In the genomic region with DNA sequence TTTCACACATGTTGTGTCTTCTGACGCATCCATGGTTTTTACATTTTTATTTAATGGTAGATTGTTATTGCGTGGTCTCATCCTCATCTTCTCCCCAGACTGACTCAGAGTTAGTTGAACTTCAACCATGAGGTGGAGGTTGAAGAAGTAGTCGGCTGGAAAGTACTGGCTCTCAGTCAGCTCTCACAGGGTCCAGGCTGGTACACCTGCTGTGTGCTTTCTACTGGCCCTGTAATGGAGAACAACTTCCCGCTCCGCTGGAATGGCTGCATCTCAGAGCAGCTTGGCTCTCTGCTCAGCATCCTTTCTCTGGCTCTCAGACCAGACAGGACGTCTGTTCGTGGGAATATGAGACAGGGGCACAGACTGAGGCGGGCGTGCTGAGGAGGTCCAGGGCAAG, we compare ENCODE assay signal across 27 mouse cellular contexts. TPM values are rescaled to one million over a fixed set of nuclear protein-coding genes. Genes with fewer than 3 reads are reported as not detected.
DNase-seq lines count a peak whose midpoint lies in the region; ATAC-seq and TF ChIP-seq lines count a peak whose summit lies in the region.
"Had no signal": no experiment of that assay in that cellular context is flagged by ENCODE, and none has a peak within 500 bp of the region (broad histone marks: within the 10 kb centered on the region; RNA-seq: fewer than 3 reads in every experiment).

No protein-coding gene starts in this region.

- no peak for TF ChIP-seq POLR2A in kidney, adult 2 months (IDR thresholded peaks at IDR 0.05; ENCODE audit: low read depth, low read length)

- H3K4me2 ChIP-seq in kidney, embryonic 16.5 days (replicated peaks; ENCODE audit: low read depth, low read length) = peak overlapping the region; percentile 27; the same call in 1 of the 2 replicates
- H3K4me2 ChIP-seq: embryonic facial prominence, embryonic 15.5 days; forebrain, embryonic 12.5 days; hindbrain, embryonic 13.5 days; limb, embryonic 15.5 days; liver, embryonic 13.5 days; stomach, embryonic 15.5 days had no signal

- POLR2A ChIA-PET in Patski (lab: Charles Lee) = interaction anchor here (1.0 to 1.1 kb wide), 2 partner anchors 8 to 29 kb away, joined by 3 read pairs; no protein-coding TSS in a partner anchor

- intact Hi-C loops in heart, postnatal 14 days (cut with DNase I) = no loop called here

- in situ Hi-C loops in Patski (cut with MboI; ENCODE audit: low pct_unique_long_range_greater_than_20kb) = no loop called here

- 38% methylated on average over 9 of the region's 9 CpGs for WGBS in kidney, adult 2 months
- WGBS in kidney, embryonic 16.5 days = 65% methylated on average over 9 of the region's 9 CpGs

- H3K27me3 ChIP-seq in Patski = no peaks in the 10 kb centered on the region
- H3K27me3 ChIP-seq in kidney, adult 2 months (replicated peaks; ENCODE audit: control insufficient read depth, insufficient read depth, low read length) = no peaks in the 10 kb centered on the region
- H3K27me3 ChIP-seq in kidney, embryonic 16.5 days (ENCODE audit: insufficient read depth, low read length) = no peaks in the 10 kb centered on the region
- H3K27me3 ChIP-seq: embryonic facial prominence, embryonic 15.5 days; forebrain, embryonic 12.5 days; hindbrain, embryonic 13.5 days; limb, embryonic 15.5 days; liver, embryonic 13.5 days; stomach, embryonic 15.5 days had no signal

- H3K36me3 ChIP-seq in kidney, adult 2 months (ENCODE audit: control insufficient read depth, insufficient read depth, low read length) = no peaks in the 10 kb centered on the region
- peaks cover 8% of the 10 kb centered on the region; the same call in 1 of the 2 replicates for H3K36me3 ChIP-seq in kidney, embryonic 16.5 days (ENCODE audit: insufficient read depth, low read length)
- H3K36me3 ChIP-seq: liver, embryonic 13.5 days had no signal

- 0 out of 2 replicates have a peak overlapping the region, but pooled peaks have one; percentile 22 for H3K9ac ChIP-seq in kidney, embryonic 16.5 days (replicated peaks; ENCODE audit: low read length)
- H3K9ac ChIP-seq: embryonic facial prominence, embryonic 15.5 days; forebrain, embryonic 12.5 days; forebrain, postnatal 0 days; hindbrain, embryonic 13.5 days; limb, embryonic 15.5 days; liver, embryonic 13.5 days; stomach, embryonic 15.5 days had no signal

- CTCF ChIA-PET in Patski (lab: Charles Lee) = interaction anchor here (1.4 to 2.7 kb wide), 2 partner anchors 11 to 28 kb away, joined by 3 to 14 read pairs; no protein-coding TSS in a partner anchor

- peaks cover 27% of the 10 kb centered on the region for H3K4me1 ChIP-seq in kidney, adult 2 months (ENCODE audit: control insufficient read depth, insufficient read depth, low read length)
- H3K4me1 ChIP-seq in kidney, embryonic 16.5 days (ENCODE audit: insufficient read depth, low read length) = peaks cover 14% of the 10 kb centered on the region; the same call in 1 of the 2 replicates
- H3K4me1 ChIP-seq: embryonic facial prominence, embryonic 15.5 days; forebrain, embryonic 12.5 days; limb, embryonic 10.5 days; liver, embryonic 13.5 days; stomach, embryonic 15.5 days had no signal

- TF ChIP-seq CTCF in Patski (IDR thresholded peaks at IDR 0.05) = no peak
- no peak for TF ChIP-seq CTCF in kidney, adult 2 months (conservative IDR thresholded peaks at IDR 0.05; ENCODE audit: insufficient read depth, insufficient read length, low read depth, low read length)

- peak overlapping the region; percentile 99 for H3K27ac ChIP-seq in kidney, adult 2 months (ENCODE audit: insufficient read depth, low read depth, low read length)
- H3K27ac ChIP-seq in kidney, embryonic 16.5 days (ENCODE audit: low read length) = peak overlapping the region; percentile 92
- H3K27ac ChIP-seq: embryonic facial prominence, embryonic 15.5 days; forebrain, embryonic 12.5 days; hindbrain, embryonic 13.5 days; limb, embryonic 10.5 days; limb, embryonic 15.5 days; liver, embryonic 13.5 days; macrophage; stomach, embryonic 15.5 days had no signal

- no peak for DNase-seq in Patski (ENCODE audit: low read depth, low spot score)
- DNase-seq in kidney, adult 2 months = peak; percentile 89
- DNase-seq in kidney, postnatal 36 days = peak; percentile 72 to 83
- no peak for DNase-seq in ovary, postnatal 10 days (ENCODE audit: low spot score)
- DNase-seq in cerebellum, postnatal 25 days = no peak
- no peak for DNase-seq in heart, postnatal 14 days
- DNase-seq: adrenal gland, postnatal 14 days; cerebellum, adult 11 months; cerebellum, adult 9-11 months; forebrain, postnatal 0 days; layer of hippocampus, postnatal 36 days; liver, embryonic 13.5 days; lung, adult 18-20 months; midbrain, embryonic 14.5 days; retina, postnatal 1 day; right cerebral cortex, postnatal 14 days; thymus, postnatal 14 days had no signal

- ATAC-seq in Patski = peak; percentile 60
- peak; percentile 70; the same call in 1 of the 2 replicates for ATAC-seq in kidney, embryonic 16.5 days (ENCODE audit: low FRiP score, low TSS enrichment)
- ATAC-seq: forebrain, postnatal 0 days; intestine, postnatal 0 days; lung, postnatal 0 days had no signal

- H3K4me3 ChIP-seq in kidney, adult 2 months (ENCODE audit: insufficient read depth, low read depth, low read length) = no peak overlapping the region
- H3K4me3 ChIP-seq in kidney, embryonic 16.5 days (ENCODE audit: low read length) = no peak overlapping the region
- H3K4me3 ChIP-seq: embryonic facial prominence, embryonic 15.5 days; forebrain, embryonic 12.5 days; hindbrain, embryonic 13.5 days; limb, embryonic 10.5 days; limb, embryonic 15.5 days; liver, embryonic 13.5 days; stomach, embryonic 15.5 days had no signal

- H3K9me3 ChIP-seq in kidney, embryonic 16.5 days (ENCODE audit: low read length) = no peaks in the 10 kb centered on the region
- H3K9me3 ChIP-seq: embryonic facial prominence, embryonic 15.5 days; forebrain, embryonic 12.5 days; hindbrain, embryonic 13.5 days; limb, embryonic 10.5 days; limb, embryonic 15.5 days; liver, embryonic 13.5 days; stomach, embryonic 15.5 days had no signal

RNA-seq across cellular contexts. Expression of a gene that starts 31.9 kb away (rescaled TPM):
- polyA plus RNA-seq in Patski (2021) = 40.2 TPM
- polyA plus RNA-seq in kidney, adult 2 months (2012; rRNA removed) = 12.3 and 14.2 TPM in 2 replicates
- polyA plus RNA-seq in kidney, embryonic 16.5 days (2015; fragmentation: Nextera tagmentation; extraction: Ambion mirVana) = 24.0 and 24.1 TPM in 2 replicates
- total RNA-seq in heart, postnatal 14 days (2021) = 10 to 100 TPM; 15.1 to 17.9 TPM

Comparison
In these comparisons a context has a peak if more than half of its experiments do, and no peak if none do; other contexts are left out.
1. DNase-seq: peak in kidney, adult 2 months (single experiment) and kidney, postnatal 36 days (2 of 2); none in Patski (single experiment), ovary, postnatal 10 days (single experiment), cerebellum, postnatal 25 days (0 of 2) and heart, postnatal 14 days (0 of 2).